Mouse (Mus musculus) hindbrain, embryonic 12.5 days (tissue): Measurements from ENCODE around the gene Sec14l3. TPM values are rescaled to one million over a fixed set of nuclear protein-coding genes. Genes with fewer than 3 reads are reported as not detected.
"Not testable (repeated sequence)": the region's sequence is repeated elsewhere in the genome, so short reads cannot be mapped to it uniquely, and the experiment has no call there.

ENCODE experiments used
- ATAC-seq: fragments of 200-750 bp; cut with Nextera tagmentation; 2 replicates; pipeline ENCODE4 v1.8.0; 2017; ENCODE audit warnings: moderate TSS enrichment; ENCODE audit not compliant: low FRiP score
- H3K27ac ChIP-seq: fragments of 300-500 bp; sonication (generic); 2 replicates; pipeline ENCODE4 v1.5.1; 2016; ENCODE audit warnings: mild to moderate bottlenecking
- H3K27me3 ChIP-seq: fragments of 300-500 bp; sonication (generic); 2 replicates; pipeline ENCODE4 v1.6.1; 2016; ENCODE audit warnings: mild to moderate bottlenecking
- H3K36me3 ChIP-seq: fragments of 300-500 bp; sonication (generic); 2 replicates; pipeline ENCODE4 v1.6.1; 2016; ENCODE audit warnings: mild to moderate bottlenecking
- H3K4me1 ChIP-seq: fragments of 300-500 bp; sonication (generic); 2 replicates; pipeline ENCODE4 v1.6.1; 2016
- H3K4me2 ChIP-seq: fragments of 300-500 bp; sonication (generic); replicated peaks from 2 replicates; pipeline ENCODE4 v1.6.1; 2016; ENCODE audit warnings: mild to moderate bottlenecking
- H3K4me3 ChIP-seq: fragments of 300-500 bp; sonication (generic); 2 replicates; pipeline ENCODE4 v1.5.1; 2016; ENCODE audit warnings: mild to moderate bottlenecking
- H3K9ac ChIP-seq: fragments of 300-500 bp; sonication (generic); 2 replicates; pipeline ENCODE4 v1.6.1; 2016; ENCODE audit warnings: mild to moderate bottlenecking, moderate library complexity
- H3K9me3 ChIP-seq: fragments of 300-500 bp; sonication (generic); replicated peaks from 2 replicates; pipeline ENCODE4 v1.6.1; 2016; ENCODE audit warnings: mild to moderate bottlenecking
- WGBS: fragments of 180-500 bp; shearing (Covaris S2); methylation state at CpG from one replicate; pipeline ENCODE4 v1.1.7; 2016; 5-methylcytosine and 5-hydroxymethylcytosine counted together
- polyA plus RNA-seq: library from polyadenylated mRNA; unstranded; fragments of >200 nt; fragmentation: Nextera tagmentation; extraction: Ambion mirVana; gene quantifications from 2 replicates; pipeline ENCODE4 v1.2.1, GENCODE M21; 2016

The Sec14l3 gene
- polyA plus RNA-seq, 1 experiment from 2014 or later, result not detected

DNA sequence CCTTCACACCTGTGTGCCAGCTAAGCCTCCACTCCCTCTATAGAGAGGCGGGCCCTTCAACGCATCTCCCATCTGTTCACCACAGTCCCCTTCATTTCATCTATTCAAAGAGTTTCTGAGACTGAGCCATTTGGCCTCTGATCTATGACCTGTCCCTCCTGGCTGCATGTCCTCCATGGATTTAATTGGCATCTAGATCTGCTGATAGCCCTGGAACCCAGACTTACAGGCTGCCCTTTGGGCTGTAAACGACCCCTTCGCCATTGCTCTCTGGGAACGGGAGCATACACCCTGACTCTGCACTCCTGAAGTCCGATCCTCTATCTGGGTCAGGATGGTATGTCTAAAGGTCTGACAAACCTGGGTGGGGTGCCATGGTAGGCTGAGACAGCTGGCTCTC lies 48.2 kb downstream of the Sec14l3 start:
- H3K4me3 ChIP-seq, result no peak overlapping the region
- no peak overlapping the region for H3K27ac ChIP-seq
- no peak overlapping the region for H3K9ac ChIP-seq
- peaks cover 14% of the 10 kb centered on the region; the same call in 1 of the 2 replicates for H3K36me3 ChIP-seq
- ATAC-seq, result no peak
- H3K4me2 ChIP-seq, result no peak overlapping the region
- no peaks in the 10 kb centered on the region for H3K9me3 ChIP-seq
- peaks cover 7% of the 10 kb centered on the region; the same call in 1 of the 2 replicates for H3K4me1 ChIP-seq
- 84% methylated on average over 6 of the region's 6 CpGs for WGBS
- H3K27me3 ChIP-seq, result peaks cover 12% of the 10 kb centered on the region

DNA sequence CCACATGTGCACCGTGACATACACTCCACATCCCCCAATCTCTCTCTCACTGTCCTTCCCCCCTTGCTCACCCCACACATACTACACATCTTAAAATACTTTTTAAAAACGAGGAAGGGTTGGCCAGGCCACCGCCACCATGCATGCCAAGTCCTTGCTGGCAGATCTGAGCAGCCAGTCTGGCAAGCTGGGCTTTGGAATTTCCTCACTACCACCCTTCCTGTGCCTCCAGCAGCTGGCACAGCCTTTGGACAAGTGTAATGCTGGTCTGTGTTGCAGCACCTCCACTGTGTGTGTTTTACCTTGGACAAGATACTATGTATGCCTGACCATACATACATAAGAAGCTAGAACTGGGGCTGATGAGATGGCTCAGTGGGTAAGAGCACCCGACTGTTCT lies 48.9 kb downstream of the Sec14l3 start:
- peaks cover 12% of the 10 kb centered on the region; the same call in 1 of the 2 replicates for H3K4me1 ChIP-seq
- 89% methylated on average over 4 of the region's 4 CpGs for WGBS
- no peaks in the 10 kb centered on the region for H3K9me3 ChIP-seq
- H3K27ac ChIP-seq, result no peak overlapping the region
- H3K27me3 ChIP-seq, result peaks cover 12% of the 10 kb centered on the region
- no peak overlapping the region for H3K4me3 ChIP-seq
- no peak overlapping the region for H3K9ac ChIP-seq
- H3K4me2 ChIP-seq, result no peak overlapping the region
- H3K36me3 ChIP-seq, result peaks cover 9% of the 10 kb centered on the region; the same call in 1 of the 2 replicates
- ATAC-seq, result no peak

DNA sequence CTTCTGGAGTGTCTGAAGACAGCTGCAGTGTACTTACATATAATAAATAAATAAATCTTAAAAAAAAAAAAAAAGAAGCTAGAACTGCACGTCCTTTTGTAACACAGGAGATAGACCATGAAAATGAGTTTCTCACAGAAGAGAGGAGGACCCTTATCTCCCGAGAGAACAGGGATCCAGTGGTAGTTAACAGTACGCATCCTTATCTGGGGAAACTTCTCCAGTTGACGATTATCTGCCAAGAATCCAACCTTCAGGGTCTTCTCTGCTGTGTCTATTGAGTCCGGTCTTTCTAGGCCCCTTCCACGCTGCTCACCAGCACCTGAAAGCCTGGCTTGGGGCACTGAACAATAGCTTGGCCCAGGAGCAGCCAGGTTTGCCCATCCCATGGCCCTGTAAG lies 49.3 kb downstream of the Sec14l3 start:
- no peak for ATAC-seq
- H3K27me3 ChIP-seq, result peaks cover 17% of the 10 kb centered on the region
- H3K4me3 ChIP-seq, result no peak overlapping the region
- no peak overlapping the region for H3K9ac ChIP-seq
- H3K4me1 ChIP-seq, result peaks cover 15% of the 10 kb centered on the region; the same call in 1 of the 2 replicates
- H3K4me2 ChIP-seq, result no peak overlapping the region
- no peaks in the 10 kb centered on the region for H3K9me3 ChIP-seq
- WGBS, result 88% methylated on average over 6 of the region's 6 CpGs
- no peak overlapping the region for H3K27ac ChIP-seq
- 0 out of 2 replicates have a peak, but pooled peaks cover 6% of the 10 kb centered on the region for H3K36me3 ChIP-seq

DNA sequence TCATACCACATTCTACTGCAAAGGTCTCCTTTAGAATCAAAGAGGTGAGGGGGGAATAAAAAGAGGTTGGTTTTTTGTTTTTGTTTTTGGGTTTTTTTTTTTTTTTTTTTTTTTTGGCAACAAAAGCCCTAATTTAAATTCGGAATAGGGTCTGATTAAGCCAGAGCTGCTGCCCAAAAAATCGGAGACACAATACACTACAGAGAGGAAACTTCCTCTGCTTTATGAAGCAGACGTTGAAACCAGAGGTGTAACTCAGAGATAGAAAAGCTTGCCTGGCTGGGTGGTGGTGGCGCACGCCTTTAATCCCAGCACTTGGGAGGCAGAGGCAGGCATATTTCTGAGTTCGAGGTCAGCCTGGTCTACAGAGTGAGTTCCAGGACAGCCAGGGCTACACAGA lies 49.9 kb downstream of the Sec14l3 start:
- H3K4me3 ChIP-seq, H3K27ac ChIP-seq, ATAC-seq, H3K9ac ChIP-seq, H3K9me3 ChIP-seq, H3K4me2 ChIP-seq, H3K36me3 ChIP-seq: not testable (repeated sequence)
- Histone ChIP-seq H3K27me3 (peaks cover 21% of the 10 kb centered on the region), H3K4me1 (peaks cover 15% of the 10 kb centered on the region; the same call in 1 of the 2 replicates)
- WGBS, result 81% methylated on average over 6 of the region's 6 CpGs

DNA sequence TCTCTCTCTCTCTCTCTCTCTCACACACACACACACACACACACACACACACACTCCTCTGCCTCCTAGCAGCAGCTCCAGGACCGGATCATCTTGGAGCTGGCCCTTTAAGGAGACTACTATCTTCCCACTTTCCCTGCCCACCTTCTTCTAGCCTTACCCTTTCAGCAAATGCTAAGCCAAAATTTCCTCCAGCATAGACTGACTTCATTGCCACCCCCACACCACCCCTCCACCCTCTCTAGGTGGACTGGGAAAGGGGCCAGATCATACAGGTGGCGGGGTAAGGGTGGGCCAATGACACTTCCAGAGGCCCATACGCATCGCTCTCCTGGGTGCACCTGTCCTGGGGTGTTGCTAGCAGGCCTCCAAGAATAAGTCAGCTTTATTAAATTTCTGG lies 50.8 kb downstream of the Sec14l3 start:
- Histone ChIP-seq H3K4me1 (peaks cover 15% of the 10 kb centered on the region; the same call in 1 of the 2 replicates), H3K27me3 (peaks cover 29% of the 10 kb centered on the region), H3K4me2 (no peak overlapping the region), H3K9ac (no peak overlapping the region), H3K36me3 (0 out of 2 replicates have a peak, but pooled peaks cover 2% of the 10 kb centered on the region), H3K9me3 (no peaks in the 10 kb centered on the region), H3K27ac (no peak overlapping the region), H3K4me3 (no peak overlapping the region)
- WGBS, result 89% methylated on average over 4 of the region's 4 CpGs
- ATAC-seq, result no peak

DNA sequence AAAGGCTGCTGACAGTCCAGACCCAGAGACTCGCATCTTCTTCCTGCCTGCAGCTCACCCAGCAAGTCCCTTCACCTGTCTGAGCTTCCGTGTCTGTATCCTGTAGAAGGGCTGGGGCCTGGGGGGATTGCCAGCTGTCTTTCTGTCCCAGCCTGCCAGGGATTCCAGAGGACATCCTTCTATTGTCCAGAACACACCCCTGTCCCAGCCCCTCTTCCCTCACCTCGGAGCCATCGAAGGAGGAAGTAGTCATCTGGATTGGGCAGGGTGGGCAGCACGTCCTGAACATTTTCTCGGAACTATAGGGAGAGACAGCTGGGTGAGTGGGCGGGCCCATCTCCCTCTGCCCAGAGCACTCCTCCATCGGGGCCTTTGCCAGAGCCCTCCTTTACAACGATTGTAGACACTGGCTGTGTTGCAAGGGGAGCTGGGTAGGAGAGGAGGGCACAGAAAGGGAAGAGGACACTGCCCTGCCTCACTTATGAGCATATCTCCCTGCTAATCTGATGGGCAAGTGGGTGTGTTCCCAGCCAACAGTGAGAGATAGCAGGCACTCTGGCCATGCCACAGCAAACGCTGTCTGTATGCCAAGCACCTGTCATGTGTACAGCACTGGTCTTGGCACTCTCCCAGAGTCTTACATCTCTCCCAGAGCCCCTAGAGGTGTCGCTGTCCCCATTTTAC lies 52.0 kb downstream of the Sec14l3 start:
- H3K9me3 ChIP-seq, result no peaks in the 10 kb centered on the region
- no peak overlapping the region for H3K4me2 ChIP-seq
- H3K9ac ChIP-seq, result 0 out of 2 replicates have a peak overlapping the region, but pooled peaks have one; percentile 8

DNA sequence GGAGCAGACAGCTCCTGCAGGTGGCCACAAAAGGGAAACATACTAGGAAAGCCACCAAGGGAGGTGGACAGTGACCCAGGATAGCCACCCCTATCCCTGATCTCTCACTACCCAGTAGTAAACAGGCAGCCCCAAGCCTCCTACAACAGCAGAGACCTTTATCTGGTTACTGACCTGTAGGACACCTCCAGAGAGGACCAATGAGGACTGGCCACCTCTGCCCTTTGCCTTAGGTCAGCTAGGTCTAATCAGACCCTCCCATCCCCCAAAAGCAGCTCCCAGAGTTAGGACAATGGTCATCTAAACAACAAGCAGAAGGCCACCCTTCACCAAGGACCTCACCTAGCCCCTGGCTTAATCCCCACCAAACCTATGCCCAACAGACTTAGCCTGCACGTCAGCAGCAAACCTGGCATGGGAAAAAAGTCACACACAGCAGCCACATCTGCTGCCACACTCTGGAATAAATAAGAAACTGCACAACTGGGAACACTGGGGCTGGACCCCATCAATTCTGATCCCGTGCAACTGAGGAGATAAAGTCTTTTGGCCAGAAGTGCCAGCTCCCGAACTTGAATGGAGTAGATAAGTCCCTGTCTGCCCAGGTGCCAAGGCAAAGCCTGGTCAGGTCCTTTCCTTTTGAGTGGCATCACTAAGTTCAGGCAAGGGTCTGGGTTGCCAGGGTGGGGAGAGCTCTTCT lies 52.9 kb downstream of the Sec14l3 start:
- Histone ChIP-seq H3K36me3 (no peaks in the 10 kb centered on the region), H3K4me1 (peaks cover 15% of the 10 kb centered on the region; the same call in 1 of the 2 replicates), H3K9ac (peak overlapping the region; percentile 81), H3K27me3 (peaks cover 30% of the 10 kb centered on the region), H3K9me3 (no peaks in the 10 kb centered on the region), H3K4me2 (peak overlapping the region; percentile 96), H3K27ac (no peak overlapping the region), H3K4me3 (peak overlapping the region; percentile 60)
- no peak for ATAC-seq
- WGBS, result 32% methylated on average over 3 of the region's 3 CpGs

More for the DNA sequence above, 52.0 kb downstream of the Sec14l3 start:
- H3K27ac ChIP-seq, result no peak overlapping the region
- peaks cover 15% of the 10 kb centered on the region; the same call in 1 of the 2 replicates for H3K4me1 ChIP-seq
- no peak for ATAC-seq
- 60% methylated on average over 11 of the region's 11 CpGs for WGBS
- no peaks in the 10 kb centered on the region for H3K36me3 ChIP-seq
- H3K4me3 ChIP-seq, result no peak overlapping the region
- peaks cover 30% of the 10 kb centered on the region for H3K27me3 ChIP-seq

DNA sequence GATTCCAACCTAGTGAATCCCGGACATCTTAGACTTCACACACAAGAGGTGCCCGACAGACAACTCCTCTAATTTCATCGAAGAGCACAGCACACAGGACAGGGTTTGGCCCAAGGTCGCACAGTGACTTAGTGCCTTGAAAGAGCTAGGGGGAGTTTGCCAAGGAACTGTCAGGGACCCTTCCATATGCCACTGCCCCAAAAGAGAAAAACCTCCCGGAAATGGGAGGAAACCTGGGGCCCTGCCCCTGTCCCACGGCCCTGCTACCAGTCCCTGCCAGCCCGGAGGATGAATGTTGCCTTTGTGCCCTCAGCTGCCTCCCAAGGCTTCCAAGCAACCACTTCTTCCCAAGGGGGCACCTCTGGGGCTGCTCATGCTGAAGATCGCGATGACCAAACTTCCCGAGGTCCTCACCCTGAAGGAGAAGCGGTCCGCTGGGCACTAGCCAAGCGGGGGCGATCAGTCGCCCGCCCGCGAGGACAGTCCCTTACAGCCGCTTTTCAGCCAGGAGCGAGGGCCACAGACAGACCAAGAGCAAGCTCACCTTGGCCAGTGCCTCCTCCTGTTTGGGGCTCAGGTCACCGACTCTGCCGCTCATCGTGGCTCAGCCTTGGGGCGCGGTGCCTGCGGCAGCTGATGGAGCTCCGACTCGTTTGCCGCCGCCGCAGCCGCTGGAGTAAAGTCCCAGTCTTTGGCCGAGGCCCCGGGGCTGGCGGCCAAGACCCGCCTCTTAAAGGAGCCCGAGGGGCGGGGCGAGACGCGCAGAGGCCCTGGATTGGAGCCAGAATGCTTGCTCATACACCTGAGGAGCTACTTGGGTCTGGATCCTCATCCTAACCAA lies 53.7 kb downstream of the Sec14l3 start:
- 1% methylated on average over 41 of the region's 41 CpGs for WGBS
- H3K27ac ChIP-seq, result no peak overlapping the region
- ATAC-seq, result peak; percentile 59
- peak overlapping the region; percentile 60 for H3K4me3 ChIP-seq
- H3K9me3 ChIP-seq, result no peaks in the 10 kb centered on the region
- H3K4me1 ChIP-seq, result peaks cover 15% of the 10 kb centered on the region; the same call in 1 of the 2 replicates
- H3K27me3 ChIP-seq, result peaks cover 30% of the 10 kb centered on the region
- no peaks in the 10 kb centered on the region for H3K36me3 ChIP-seq
- peak overlapping the region; percentile 96 for H3K4me2 ChIP-seq
- H3K9ac ChIP-seq, result peak overlapping the region; percentile 81

DNA sequence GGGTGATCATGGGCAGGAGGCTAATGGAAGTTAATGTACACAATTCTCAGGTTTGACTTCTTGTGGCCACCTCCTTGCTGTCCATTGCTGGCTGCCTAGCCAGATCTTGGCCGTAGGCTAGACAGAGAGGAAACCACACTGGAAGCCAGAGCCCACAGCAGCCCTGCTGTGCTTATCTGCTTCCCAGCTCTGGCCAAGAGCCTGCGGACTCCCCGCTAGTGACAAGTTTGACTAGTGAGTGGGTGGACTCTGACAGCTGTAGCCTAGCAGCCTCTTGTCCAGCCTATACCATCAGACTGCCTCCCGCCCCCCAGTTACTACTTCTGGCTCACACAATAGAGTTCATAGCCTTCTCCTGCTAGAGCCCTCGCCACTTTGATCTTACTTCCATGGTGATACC lies 55.0 kb downstream of the Sec14l3 start:
- no peak for ATAC-seq
- no peak overlapping the region for H3K27ac ChIP-seq
- no peaks in the 10 kb centered on the region for H3K36me3 ChIP-seq
- H3K9me3 ChIP-seq, result no peaks in the 10 kb centered on the region
- H3K4me1 ChIP-seq, result peaks cover 15% of the 10 kb centered on the region; the same call in 1 of the 2 replicates
- no peak overlapping the region for H3K4me2 ChIP-seq
- 73% methylated on average over 5 of the region's 5 CpGs for WGBS
- no peak overlapping the region for H3K9ac ChIP-seq
- H3K27me3 ChIP-seq, result peaks cover 30% of the 10 kb centered on the region
- no peak overlapping the region for H3K4me3 ChIP-seq

DNA sequence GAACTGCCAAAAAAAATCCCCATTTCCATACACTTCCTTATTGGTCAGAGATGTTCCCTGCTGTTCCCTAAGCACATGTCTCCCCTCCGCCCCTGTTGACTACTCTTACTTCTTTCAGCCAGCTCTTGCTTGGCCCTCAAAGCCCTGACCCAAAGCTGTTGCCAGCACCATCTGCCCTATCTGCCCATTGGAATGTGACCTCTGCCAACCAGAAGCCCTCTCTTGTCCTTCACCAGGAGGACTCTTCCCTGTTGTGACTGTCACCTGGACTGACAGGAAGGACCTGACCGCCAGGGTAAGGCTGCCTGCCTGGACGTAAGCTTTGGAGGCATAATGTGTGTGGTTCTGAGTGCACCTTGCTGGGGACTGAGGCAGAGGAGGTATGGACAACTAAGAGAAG lies 57.0 kb downstream of the Sec14l3 start:
- 76% methylated on average over 3 of the region's 3 CpGs for WGBS
- no peak overlapping the region for H3K9ac ChIP-seq
- H3K36me3 ChIP-seq, result no peaks in the 10 kb centered on the region
- H3K27me3 ChIP-seq, result peaks cover 30% of the 10 kb centered on the region
- H3K4me3 ChIP-seq, result no peak overlapping the region
- peaks cover under 1% of the 10 kb centered on the region; the same call in 1 of the 2 replicates for H3K9me3 ChIP-seq
- no peak for ATAC-seq
- no peak overlapping the region for H3K4me2 ChIP-seq
- no peak overlapping the region for H3K27ac ChIP-seq
- peaks cover 15% of the 10 kb centered on the region; the same call in 1 of the 2 replicates for H3K4me1 ChIP-seq

DNA sequence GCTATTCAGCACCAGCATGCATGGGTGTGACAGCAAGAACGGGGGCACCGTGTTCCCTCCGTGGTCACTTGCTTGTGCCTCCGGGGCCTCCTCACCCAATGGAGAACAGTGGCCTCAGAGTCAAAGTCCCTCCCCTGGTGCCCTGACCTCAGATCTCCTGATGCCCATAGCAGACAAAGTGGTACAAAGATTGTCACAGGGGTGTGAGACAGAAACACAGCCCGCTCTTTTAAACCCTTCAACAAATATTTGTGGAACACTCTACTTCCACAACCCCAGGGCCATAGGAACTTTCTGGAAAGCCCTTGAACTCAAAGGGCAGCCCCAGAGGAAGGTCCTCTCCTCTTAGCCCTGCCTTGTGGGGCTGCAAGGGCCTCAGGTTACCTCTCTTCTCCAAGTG lies 57.6 kb downstream of the Sec14l3 start:
- H3K9ac ChIP-seq, result no peak overlapping the region
- H3K36me3 ChIP-seq, result no peaks in the 10 kb centered on the region
- no peak for ATAC-seq
- peaks cover 25% of the 10 kb centered on the region for H3K27me3 ChIP-seq
- no peak overlapping the region for H3K27ac ChIP-seq
- 80% methylated on average over 5 of the region's 5 CpGs for WGBS
- H3K9me3 ChIP-seq, result peaks cover 5% of the 10 kb centered on the region; the same call in 1 of the 2 replicates
- peaks cover 15% of the 10 kb centered on the region; the same call in 1 of the 2 replicates for H3K4me1 ChIP-seq
- H3K4me2 ChIP-seq, result no peak overlapping the region
- H3K4me3 ChIP-seq, result no peak overlapping the region
